Mouse (Mus musculus) erythroid progenitor cell, adult 5-6 weeks (primary cell): ENCODE results near the gene Neu2. TPM values are rescaled to one million over a fixed set of nuclear protein-coding genes. Genes with fewer than 3 reads are reported as not detected.

Experiments
- ATAC-seq: replicated peaks from 2 replicates; pipeline ENCODE4 v1.8.0; 2016; ENCODE audit warnings: moderate number of reproducible peaks, mild to moderate bottlenecking, moderate TSS enrichment, inconsistent platforms; ENCODE audit not compliant: poor library complexity, low FRiP score, severe bottlenecking
- total RNA-seq, 2 experiments: library from RNA; stranded (forward) in 1 of 2; stranded (reverse) in 1 of 2; fragments of 150-400 nt in 1 of 2; fragments of 186-747, 209-891 nt in 1 of 2; gene quantifications; 2 replicates each; pipeline versions ENCODE4 v1.2.3 to v1.2.4; 2015 to 2017; ENCODE audit warnings: low replicate concordance in 2 of 2

Gene Neu2
- total RNA-seq, 2 experiments from 2014 or later: not detected

DNA sequence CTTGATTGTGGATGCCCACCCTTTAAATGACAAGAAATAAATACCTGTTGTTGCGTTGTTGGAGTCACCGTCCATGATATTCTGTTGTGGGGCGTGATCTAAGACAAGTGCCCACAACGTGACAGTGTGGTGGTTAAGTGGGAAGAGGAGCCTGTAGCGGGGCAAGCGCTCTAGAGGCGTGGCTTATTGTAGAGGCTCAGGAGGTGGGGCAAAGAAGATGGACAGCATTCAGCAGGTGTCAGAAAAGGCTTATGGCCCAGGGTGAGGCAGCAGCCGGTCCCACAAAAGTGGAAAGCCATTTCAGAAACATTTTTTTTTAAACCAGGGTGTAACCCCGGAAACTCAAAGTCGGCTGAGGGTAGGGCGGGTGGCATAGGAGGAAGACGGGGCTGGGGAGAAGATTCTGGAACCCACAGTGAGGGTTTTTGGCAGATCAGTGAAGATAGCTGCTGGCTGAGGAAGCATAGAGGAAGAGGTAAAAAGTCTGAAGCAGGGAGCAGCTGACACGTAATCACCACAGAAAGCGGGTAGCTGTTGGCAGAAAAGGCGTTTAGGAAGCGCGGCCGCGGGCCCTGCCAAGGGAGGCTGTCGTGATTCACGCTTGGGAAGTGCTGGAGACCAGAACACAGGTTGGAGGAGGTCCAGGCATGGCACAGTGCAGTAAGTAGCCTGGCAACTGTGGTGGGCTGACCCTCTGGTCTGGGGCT is 97.8 kb downstream of the Neu2 start:
- ATAC-seq: 0 out of 2 replicates have a peak, but pooled peaks have one; percentile 46

DNA sequence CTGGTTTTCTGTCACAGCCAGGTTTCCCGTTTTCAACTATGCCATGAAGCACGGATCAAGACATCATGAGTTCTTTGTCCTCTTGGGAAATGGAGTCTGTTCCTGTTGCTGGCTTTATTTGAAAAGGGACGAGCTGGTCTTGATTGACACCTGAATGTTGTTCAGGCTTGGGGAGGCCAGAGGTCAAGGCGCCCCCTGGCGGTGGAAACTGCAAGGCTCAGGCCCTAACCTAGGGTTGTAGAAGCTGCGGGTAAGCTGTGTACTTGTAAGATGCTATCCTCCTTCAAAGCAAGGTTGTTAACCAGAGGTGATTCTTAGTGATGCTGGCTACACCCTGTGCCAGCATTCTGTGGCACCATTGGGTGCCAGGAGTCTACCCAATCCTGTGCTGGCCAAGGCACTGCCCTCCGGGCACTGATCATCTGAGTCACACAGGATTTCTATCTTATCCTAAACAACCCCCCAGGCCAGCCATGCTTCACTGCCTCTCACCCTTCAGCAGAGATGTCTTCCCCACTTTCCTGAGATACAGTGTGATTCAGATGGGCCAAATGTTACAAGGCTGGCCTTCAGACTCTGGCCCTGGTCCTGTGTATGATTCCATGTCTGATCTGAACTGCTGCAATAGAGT is 98.8 kb downstream of the Neu2 start:
- ATAC-seq: peak; percentile 73

DNA sequence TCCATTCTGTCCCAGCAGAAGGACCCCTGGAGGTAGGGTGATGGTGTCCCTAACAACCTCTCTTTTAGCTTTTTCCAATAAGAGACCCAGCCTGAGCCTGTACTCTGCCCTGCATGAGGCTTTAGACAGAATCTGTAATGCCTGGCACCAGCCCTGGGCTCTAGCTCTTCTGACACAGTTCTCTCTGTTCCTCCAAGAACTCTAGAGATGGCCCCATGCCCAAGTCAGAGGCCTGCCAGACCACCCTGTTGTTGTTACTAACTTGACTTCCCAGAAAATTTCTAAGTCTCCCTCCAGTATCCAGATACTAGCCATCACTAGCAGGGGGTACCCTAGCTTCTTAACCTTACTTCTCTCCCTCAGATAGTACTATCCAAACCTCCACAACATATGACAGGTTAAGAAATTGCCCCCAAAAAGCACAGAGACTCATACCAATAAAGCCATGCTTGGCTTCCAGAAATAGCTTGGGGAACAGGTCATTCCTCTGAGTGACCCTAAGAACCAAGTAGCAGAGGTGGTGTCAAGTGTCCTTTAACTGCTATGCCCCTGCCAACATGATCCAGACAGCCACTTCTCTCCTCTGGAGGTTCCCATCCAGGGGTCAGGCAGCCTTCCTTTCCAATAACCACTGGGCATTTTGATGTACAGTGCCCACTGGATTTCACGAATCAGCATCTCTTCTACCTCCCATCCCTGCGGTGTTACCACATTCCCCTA is 105.0 kb downstream of the Neu2 start:
- ATAC-seq: no peak

- ATAC-seq: peak; percentile 52
These were observed 110.6 kb downstream of the Neu2 start, which contains the start of gene Inpp5d for GRCm38 (mm10) chr1:87620211-87620668. TSS of gene Inpp5d (plus strand) at chr1:87620312.

GRCm38 (mm10) chr1:87620693-87621092 is 111.0 kb downstream of the Neu2 start:
- 0 out of 2 replicates have a peak, but pooled peaks have one; percentile 5 for ATAC-seq

GRCm38 (mm10) chr1:87621146-87621857 is 111.6 kb downstream of the Neu2 start:
- peak; percentile 27; the same call in 1 of the 2 replicates for ATAC-seq

DNA sequence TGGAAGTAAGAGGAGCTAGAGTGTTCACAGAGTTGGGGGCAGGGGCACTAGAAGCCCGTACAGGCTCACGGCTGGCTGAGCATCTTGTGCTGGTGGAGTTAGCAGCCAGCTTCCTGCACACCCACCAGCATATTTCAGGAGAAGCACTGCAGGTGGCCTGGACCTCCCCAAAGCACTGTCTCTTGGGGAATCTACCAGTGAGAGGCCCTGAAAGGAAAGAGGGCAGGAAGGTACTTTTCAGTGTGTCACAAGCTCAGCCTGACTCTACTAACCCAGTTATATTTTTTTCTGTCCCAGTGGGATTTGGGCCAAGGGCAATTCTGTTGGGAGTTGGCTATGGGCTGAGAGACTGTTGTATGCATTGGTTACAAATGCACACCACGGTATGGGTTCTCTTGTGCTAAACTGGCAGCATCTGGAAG is 112.2 kb downstream of the Neu2 start:
- 0 out of 2 replicates have a peak, but pooled peaks have one; percentile 13 for ATAC-seq

DNA sequence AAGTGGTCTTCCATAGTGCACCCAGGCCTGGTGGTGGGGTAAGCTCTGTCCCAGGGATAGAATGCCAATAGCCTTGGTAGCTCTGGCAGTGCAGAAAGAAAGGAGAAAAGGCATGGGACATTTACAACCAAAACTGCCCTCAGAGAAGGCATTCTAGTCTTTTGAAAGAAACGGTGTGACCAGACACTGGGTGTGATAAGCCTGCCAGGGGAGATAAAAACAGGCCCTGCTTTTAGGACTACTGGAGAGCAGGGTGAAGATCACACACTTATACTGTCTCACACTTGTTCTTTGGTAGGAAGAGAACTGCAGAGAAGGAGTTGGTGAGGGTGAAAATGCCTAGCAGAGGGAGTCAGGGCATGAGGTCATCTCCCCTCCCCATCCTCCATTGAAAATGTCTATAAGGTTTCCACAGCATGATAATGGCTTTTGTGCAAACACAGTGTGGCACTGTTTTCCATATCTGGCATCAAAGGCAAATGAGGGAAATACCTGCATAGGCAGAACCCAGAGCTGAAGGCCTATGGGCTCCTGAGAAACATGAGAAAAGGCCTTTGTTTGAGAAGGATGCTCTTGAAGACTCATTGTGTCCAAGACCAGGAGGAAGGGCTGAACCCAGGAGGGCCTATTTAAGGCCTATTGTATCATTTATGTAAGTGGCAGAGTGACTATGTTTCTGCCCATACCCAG is 114.4 kb downstream of the Neu2 start:
- ATAC-seq: peak; percentile 36; the same call in 1 of the 2 replicates

GRCm38 (mm10) chr1:87624826-87625225 is 115.1 kb downstream of the Neu2 start:
- no peak for ATAC-seq

DNA sequence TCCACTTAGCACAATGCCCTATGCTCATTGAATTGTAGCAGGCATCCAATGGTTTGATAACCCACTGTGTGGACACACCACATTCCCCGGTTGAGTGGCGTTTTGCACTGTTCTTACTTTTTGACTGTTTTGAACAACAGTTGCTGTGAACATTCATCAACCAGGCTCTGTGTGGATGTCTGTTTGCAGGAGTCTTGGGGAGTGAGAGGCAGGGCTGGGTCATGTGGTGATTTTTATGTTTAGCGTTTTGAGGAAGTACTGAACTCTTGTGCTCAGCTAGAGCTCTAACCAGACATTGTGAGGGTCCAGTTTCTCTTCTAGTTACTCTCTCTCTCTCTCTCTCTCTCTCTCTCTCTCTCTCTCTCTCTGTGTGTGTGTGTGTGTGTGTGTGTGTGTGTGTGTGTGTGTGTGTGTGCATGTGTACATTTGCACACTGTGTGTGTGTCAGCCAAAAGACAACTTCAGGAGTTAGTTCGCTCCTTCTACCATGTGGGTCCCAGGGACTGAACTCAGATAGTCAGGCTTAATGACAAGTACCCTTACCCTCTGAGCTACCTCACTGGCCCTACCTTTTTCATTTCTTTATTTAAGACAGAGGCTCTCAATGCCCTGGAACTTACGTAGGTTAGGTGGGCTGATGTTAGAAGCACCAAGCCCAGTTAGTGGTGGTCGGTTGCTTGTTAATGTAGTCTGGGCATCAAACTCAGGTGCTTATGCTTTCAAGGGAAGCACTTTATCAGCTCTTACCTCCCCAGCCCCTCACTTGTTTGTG is 115.8 kb downstream of the Neu2 start:
- no peak for ATAC-seq

GRCm38 (mm10) chr1:87626344-87626743 is 116.7 kb downstream of the Neu2 start:
- no peak for ATAC-seq

GRCm38 (mm10) chr1:87628085-87628484 is 118.4 kb downstream of the Neu2 start:
- ATAC-seq: peak; percentile 42

DNA sequence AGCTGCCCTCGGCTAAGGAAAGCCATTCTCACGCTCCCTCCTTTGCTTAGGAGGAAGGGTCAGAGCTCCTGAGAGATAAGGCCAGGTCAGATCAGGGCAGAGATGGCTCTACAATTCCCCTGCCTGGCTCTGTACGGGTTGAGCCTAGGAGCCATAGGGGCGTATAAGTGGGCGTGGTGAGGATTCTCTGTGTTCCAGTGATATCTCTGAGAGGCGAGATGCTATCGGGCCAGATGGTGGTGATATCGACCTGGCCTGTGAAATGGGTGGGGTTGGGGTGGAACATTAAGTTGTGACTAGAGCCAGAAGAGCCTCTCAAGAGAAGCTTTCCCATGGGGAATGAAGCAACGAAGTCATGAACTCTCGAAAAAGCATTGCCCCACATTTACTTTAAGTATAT is 121.9 kb downstream of the Neu2 start:
- ATAC-seq: 0 out of 2 replicates have a peak, but pooled peaks have one; percentile 13

GRCm38 (mm10) chr1:87632163-87632562 is 122.5 kb downstream of the Neu2 start:
- ATAC-seq: no peak

DNA sequence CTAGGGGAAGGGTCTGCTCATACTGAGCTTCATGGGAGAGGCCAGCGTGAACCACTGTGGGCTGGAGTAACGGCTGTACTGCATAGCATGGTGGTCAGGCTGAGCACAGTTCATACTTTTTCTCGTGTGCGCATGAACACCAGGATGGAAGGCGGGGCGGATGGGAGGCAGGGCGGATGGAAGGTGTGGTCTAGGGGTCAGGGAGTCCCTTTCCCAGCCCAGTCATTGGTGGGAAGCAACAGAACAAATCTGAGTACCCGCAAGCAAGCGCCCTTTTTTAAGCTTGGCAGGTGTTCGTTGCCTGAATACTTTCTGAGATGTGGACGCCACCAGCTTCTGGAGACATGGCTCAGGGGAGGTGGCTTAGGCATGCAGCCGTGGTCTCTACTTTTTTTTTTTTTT is 127.0 kb downstream of the Neu2 start:
- ATAC-seq: peak; percentile 19; the same call in 1 of the 2 replicates

GRCm38 (mm10) chr1:87637121-87637877 is 127.6 kb downstream of the Neu2 start:
- peak; percentile 93 for ATAC-seq

- ATAC-seq: peak; percentile 72
These were observed 128.3 kb downstream of the Neu2 start for GRCm38 (mm10) chr1:87637878-87638600.
